Mouse (Mus musculus) heart, embryonic 14.5 days (tissue): Measurements from ENCODE around the gene Cxcr4. TPM values are rescaled to one million over a fixed set of nuclear protein-coding genes. Genes with fewer than 3 reads are reported as not detected.

Experiments used
- ATAC-seq: fragments of 200-750 bp; cut with Nextera tagmentation; 2 replicates; pipeline ENCODE4 v1.8.0; 2017; ENCODE audit warnings: low read depth, moderate TSS enrichment; ENCODE audit not compliant: insufficient number of reproducible peaks, insufficient read depth, low FRiP score
- H3K27ac ChIP-seq, 2 experiments: fragments of 200-500 bp in 1 of 2; fragments of 300-500 bp in 1 of 2; sonication (generic) in 1 of 2; replicated peaks in 1 of 2; 2 replicates each; pipeline ENCODE4 v1.5.1; 2012 to 2014; ENCODE audit warnings: low read depth in 2 of 2, low read length in 2 of 2, control low read depth in 1 of 2, mild to moderate bottlenecking in 1 of 2, mixed read lengths in 1 of 2; ENCODE audit not compliant: control insufficient read depth in 1 of 2, insufficient read depth in 1 of 2
- H3K27me3 ChIP-seq: fragments of 300-500 bp; sonication (generic); 2 replicates; pipeline ENCODE4 v1.6.1; 2014; ENCODE audit warnings: mild to moderate bottlenecking, low read length, control low read depth; ENCODE audit not compliant: control insufficient read depth, insufficient read depth
- H3K36me3 ChIP-seq: fragments of 300-500 bp; sonication (generic); 2 replicates; pipeline ENCODE4 v1.6.1; 2014; ENCODE audit warnings: mild to moderate bottlenecking, control low read depth, low read length, mixed read lengths; ENCODE audit not compliant: control insufficient read depth, insufficient read depth
- H3K4me1 ChIP-seq, 2 experiments: fragments of 200-500 bp in 1 of 2; fragments of 300-500 bp in 1 of 2; sonication (generic) in 1 of 2; 2 replicates each; pipeline ENCODE4 v1.6.1; 2012 to 2014; ENCODE audit warnings: low read length in 2 of 2, control low read depth in 1 of 2, mixed read lengths in 1 of 2; ENCODE audit not compliant: control insufficient read depth in 2 of 2, insufficient read depth in 2 of 2
- H3K4me2 ChIP-seq: fragments of 300-500 bp; sonication (generic); 2 replicates; pipeline ENCODE4 v1.6.1; 2014; ENCODE audit warnings: mild to moderate bottlenecking, low read length
- H3K4me3 ChIP-seq, 2 experiments: fragments of 200-500 bp in 1 of 2; fragments of 300-500 bp in 1 of 2; sonication (generic) in 1 of 2; 2 replicates each; pipeline ENCODE4 v1.5.1; 2012 to 2014; ENCODE audit warnings: low read length in 2 of 2, mild to moderate bottlenecking in 2 of 2, control low read depth in 1 of 2, low read depth in 1 of 2, moderate library complexity in 1 of 2; ENCODE audit not compliant: control insufficient read depth in 1 of 2, insufficient read depth in 1 of 2
- H3K9ac ChIP-seq: fragments of 300-500 bp; sonication (generic); 2 replicates; pipeline ENCODE4 v1.6.1; 2014; ENCODE audit warnings: mild to moderate bottlenecking, low read length
- H3K9me3 ChIP-seq: fragments of 300-500 bp; sonication (generic); 2 replicates; pipeline ENCODE4 v1.6.1; 2016; ENCODE audit warnings: low read length, control low read depth; ENCODE audit not compliant: control insufficient read depth
- WGBS: fragments of 180-500 bp; shearing (Covaris S2); extraction: QIAGEN DNeasy Blood & Tissue Kit; methylation state at CpG from one replicate; pipeline ENCODE4 v1.1.7; 2014; 5-methylcytosine and 5-hydroxymethylcytosine counted together
- polyA plus RNA-seq: library from polyadenylated mRNA; unstranded; fragments of >200 nt; fragmentation: Nextera tagmentation; extraction: Ambion mirVana; gene quantifications from 2 replicates; pipeline ENCODE4 v1.2.1, GENCODE M21; 2014

Gene Cxcr4
- polyA plus RNA-seq, 1 experiment from 2014 or later: 2.4 TPM

DNA sequence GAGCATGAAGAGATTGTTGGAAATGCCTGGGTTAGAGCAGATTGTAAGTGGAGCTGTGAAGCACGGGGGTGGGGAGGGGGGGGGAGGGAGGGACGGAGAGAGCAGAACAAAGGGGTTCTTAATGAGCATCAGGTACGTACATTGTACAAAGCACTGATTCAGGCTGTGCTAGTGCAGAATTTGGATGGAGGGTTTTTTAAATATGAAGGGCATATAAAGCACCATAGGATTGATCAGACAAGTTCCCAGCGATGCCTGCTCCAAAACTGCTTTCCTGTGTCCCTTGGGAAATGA is 31.4 kb upstream of the Cxcr4 start:
- no peaks in the 10 kb centered on the region for H3K9me3 ChIP-seq
- H3K9ac ChIP-seq: no peak overlapping the region
- H3K27ac ChIP-seq: no peak overlapping the region
- no peaks in the 10 kb centered on the region for H3K4me1 ChIP-seq
- no peak for ATAC-seq
- no peak overlapping the region for H3K4me3 ChIP-seq
- WGBS: 55% methylated on average over 4 of the region's 4 CpGs
- no peaks in the 10 kb centered on the region for H3K36me3 ChIP-seq
- H3K4me2 ChIP-seq: no peak overlapping the region
- H3K27me3 ChIP-seq: no peaks in the 10 kb centered on the region

DNA sequence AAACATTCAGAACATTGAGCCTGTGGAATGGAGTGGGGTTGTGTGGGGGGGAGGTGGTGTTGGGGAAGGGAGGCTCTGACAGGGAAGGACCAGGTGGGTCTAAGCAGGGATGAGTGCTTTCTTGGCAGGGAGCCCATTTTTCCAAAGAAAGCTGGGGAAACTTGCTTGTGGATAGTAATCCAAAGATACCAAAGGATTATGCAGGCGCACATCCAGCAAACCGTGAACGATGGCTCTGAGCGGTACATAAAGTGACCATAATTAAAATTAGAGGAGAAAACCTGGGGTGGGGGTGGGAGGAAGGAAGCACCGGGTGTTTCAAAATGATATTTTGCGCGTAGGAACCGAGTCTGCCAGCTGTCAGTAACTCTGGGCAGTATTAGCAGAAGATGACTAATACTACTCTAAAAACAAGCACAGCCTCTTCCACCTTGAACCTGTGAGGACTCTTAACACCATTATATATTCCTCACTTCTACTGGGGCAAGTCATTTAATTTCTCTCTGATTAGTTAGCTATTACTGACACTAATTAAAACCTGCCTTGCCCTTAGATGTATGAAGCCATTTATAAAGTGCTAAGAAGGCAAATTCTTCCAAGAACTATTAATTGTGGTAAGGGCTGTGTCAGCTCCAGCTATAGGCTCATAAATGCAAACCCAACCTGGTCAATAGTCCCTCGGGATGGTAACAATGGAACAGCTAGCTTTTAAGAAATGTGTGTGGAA is 30.9 kb upstream of the Cxcr4 start:
- Histone ChIP-seq H3K9ac (no peak overlapping the region), H3K27me3 (no peaks in the 10 kb centered on the region), H3K9me3 (no peaks in the 10 kb centered on the region), H3K4me1 (no peaks in the 10 kb centered on the region), H3K36me3 (no peaks in the 10 kb centered on the region), H3K27ac (no peak overlapping the region), H3K4me3 (no peak overlapping the region), H3K4me2 (no peak overlapping the region)
- WGBS: 67% methylated on average over 9 of the region's 9 CpGs
- ATAC-seq: no peak

DNA sequence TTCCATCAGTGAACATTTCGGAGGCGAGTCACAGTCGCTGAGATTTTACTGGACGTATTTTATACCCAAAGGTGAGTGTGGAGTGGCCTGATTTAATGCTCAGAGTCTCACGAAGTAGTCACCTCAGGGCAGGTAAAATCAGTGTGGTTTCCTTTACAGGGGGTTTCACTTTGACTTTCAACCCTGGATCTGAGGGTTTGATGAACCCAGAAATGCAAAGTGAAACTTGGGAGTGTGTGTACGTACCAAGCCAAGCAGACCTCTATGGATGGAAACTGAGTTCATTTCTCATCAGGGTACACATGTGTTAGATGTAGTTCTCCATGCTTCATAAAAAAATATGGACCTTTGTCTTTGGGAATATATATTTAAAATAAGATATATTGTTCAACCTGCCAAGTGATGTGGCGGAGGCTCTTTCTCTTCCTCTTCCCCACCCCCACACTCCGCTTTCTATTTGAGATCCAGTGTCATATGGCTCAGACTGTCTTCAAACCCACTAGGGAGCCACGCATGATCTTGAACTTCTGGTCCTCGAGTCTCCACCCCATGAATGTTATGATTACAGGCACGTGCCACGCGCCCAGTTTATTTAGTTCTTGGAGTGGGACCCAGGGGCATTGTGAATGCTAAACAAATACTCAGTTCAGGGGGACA is 25.7 kb upstream of the Cxcr4 start:
- 90% methylated on average over 13 of the region's 13 CpGs for WGBS
- no peak for ATAC-seq
- no peak overlapping the region for H3K9ac ChIP-seq

GRCm38 (mm10) chr1:128616586-128616985 is 24.5 kb upstream of the Cxcr4 start:
- ATAC-seq: no peak
- WGBS: 55% methylated on average over 2 of the region's 2 CpGs
- Histone ChIP-seq H3K27ac (no peak overlapping the region), H3K4me3 (no peak overlapping the region), H3K4me1 (peaks cover 4 to 6% of the 10 kb centered on the region in 2 experiments; a peak in 2 of 4 replicates), H3K9me3 (no peaks in the 10 kb centered on the region), H3K27me3 (no peaks in the 10 kb centered on the region), H3K4me2 (no peak overlapping the region), H3K36me3 (no peaks in the 10 kb centered on the region), H3K9ac (no peak overlapping the region)

More for the DNA sequence above, 25.7 kb upstream of the Cxcr4 start:
- no peak overlapping the region for H3K27ac ChIP-seq
- no peak overlapping the region for H3K4me2 ChIP-seq
- no peaks in the 10 kb centered on the region for H3K9me3 ChIP-seq
- no peaks in the 10 kb centered on the region for H3K27me3 ChIP-seq
- H3K4me3 ChIP-seq: no peak overlapping the region
- peaks cover under 1 to 6% of the 10 kb centered on the region in 2 experiments; a peak in 2 of 4 replicates for H3K4me1 ChIP-seq
- H3K36me3 ChIP-seq: no peaks in the 10 kb centered on the region

- ATAC-seq: no peak
- Histone ChIP-seq H3K4me2 (no peak overlapping the region), H3K9ac (no peak overlapping the region), H3K4me1 (peaks cover 4 to 6% of the 10 kb centered on the region in 2 experiments; a peak in 2 of 4 replicates), H3K36me3 (no peaks in the 10 kb centered on the region), H3K4me3 (no peak overlapping the region), H3K27me3 (no peaks in the 10 kb centered on the region), H3K27ac (no peak overlapping the region), H3K9me3 (no peaks in the 10 kb centered on the region)
- WGBS: 75% methylated on average over 2 of the region's 2 CpGs
These were observed 23.3 kb upstream of the Cxcr4 start for GRCm38 (mm10) chr1:128615459-128615806.

DNA sequence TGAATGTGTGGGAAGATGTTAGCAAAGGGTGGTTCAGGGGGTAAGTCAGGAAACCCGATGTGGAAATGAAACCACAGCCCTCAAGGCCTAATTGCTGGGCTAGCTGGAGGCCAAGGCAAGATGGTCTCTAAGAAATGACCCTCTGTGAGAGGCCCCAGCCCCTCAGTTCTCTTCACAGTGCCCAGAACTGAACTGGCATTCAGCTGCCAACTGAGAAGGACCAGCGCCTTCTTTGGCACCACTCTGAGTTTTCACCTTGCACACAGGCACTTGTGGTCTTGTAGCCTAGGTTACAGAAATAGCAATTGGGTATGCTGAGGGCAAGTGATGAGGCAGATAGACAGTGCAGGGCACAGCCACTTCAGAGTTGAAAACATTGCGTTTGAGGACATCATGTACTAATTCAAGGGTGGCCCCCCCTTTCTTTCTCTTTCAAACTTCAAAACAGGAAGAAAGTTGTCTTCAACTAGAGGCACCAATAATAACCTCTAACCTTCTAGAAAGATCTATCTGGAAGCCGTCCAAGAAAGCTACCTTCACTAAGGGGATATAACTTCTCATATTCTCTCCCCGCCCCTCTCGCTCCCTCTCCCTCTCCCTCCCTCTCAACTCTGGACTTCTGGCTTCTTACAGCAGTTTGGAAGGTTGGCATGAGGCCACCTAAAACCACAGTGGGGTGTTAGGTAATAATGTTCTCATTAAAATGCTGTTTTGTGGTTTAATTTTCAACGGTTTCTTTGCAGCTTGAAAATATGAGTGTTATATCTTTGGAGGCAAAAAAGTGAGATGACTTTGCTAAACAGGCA is 22.8 kb upstream of the Cxcr4 start:
- Histone ChIP-seq H3K36me3 (no peaks in the 10 kb centered on the region), H3K27ac (no peak overlapping the region), H3K4me2 (no peak overlapping the region), H3K9me3 (no peaks in the 10 kb centered on the region), H3K27me3 (no peaks in the 10 kb centered on the region), H3K4me1 (peaks cover 4 to 6% of the 10 kb centered on the region in 2 experiments; a peak in 2 of 4 replicates), H3K9ac (no peak overlapping the region), H3K4me3 (no peak overlapping the region)
- ATAC-seq: no peak
- WGBS: 68% methylated on average over 7 of the region's 7 CpGs

DNA sequence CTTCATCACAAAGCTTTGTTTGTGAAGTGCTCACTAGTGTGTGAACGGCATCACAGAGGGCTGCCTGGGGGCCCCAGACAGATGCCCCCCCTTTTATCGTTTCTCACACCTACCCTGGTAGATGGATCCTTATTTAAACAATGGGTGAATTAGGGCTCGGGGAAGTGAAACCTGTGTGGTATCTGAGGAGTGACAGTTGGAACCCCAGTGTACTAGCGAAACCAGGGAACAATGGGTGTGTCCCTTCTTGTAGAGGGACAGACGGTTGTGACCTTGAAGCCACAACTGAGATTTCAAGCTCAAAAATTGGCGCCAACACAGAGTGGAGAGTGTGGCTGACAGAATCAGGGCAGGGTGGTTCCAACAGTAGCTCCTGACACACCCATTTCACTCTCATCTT is 16.0 kb upstream of the Cxcr4 start:
- no peak overlapping the region for H3K9ac ChIP-seq
- no peaks in the 10 kb centered on the region for H3K9me3 ChIP-seq
- 41% methylated on average over 6 of the region's 6 CpGs for WGBS
- ATAC-seq: no peak
- H3K27ac ChIP-seq: no peak overlapping the region
- no peaks in the 10 kb centered on the region for H3K27me3 ChIP-seq
- peaks cover 0 to 4% of the 10 kb centered on the region in 2 experiments; a peak in 2 of 4 replicates for H3K4me1 ChIP-seq
- no peak overlapping the region for H3K4me3 ChIP-seq
- no peak overlapping the region for H3K4me2 ChIP-seq
- H3K36me3 ChIP-seq: no peaks in the 10 kb centered on the region
